Mouse (Mus musculus): Measurements from ENCODE around the gene Rnf141.

Rnf141 gene

GRCm38 (mm10) chr7:110843916-110844874 lies at the start of gene Rnf141:
Rnf141 (minus strand) TSS chr7:110844457.
- peak; percentile 91 for DNase-seq (ENCODE audit: low spot score)

GRCm38 (mm10) chr7:110891501-110891986 lies 47.3 kb upstream of the Rnf141 start:
- DNase-seq (ENCODE audit: low spot score), result peak; percentile 18

GRCm38 (mm10) chr7:110881746-110882333 lies 37.6 kb upstream of the Rnf141 start:
- no peak for DNase-seq (ENCODE audit: low spot score)

- DNase-seq (ENCODE audit: low spot score), result no peak
Observed at GRCm38 (mm10) chr7:110878028-110878427, 33.8 kb upstream of the Rnf141 start.

DNA sequence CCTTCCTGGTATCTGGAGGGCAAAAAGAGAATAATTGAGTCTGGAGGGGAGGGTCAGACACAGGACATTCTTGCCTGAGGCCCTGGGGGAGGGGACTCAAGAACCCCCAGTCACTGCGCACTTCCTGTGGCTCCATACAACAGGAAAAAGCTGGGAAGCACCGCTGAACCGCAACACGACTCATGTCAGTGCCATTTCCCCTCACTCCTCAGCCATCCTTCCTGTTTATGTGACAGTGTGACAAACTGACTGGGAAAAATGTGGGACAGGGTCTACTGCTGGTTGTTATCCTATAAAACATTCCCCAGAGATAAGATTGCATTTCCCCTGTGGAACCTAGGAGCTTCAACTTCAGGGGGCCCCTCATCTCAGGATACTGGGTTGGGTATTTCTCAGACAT lies 32.7 kb upstream of the Rnf141 start:
- no peak for DNase-seq (ENCODE audit: low spot score)

DNA sequence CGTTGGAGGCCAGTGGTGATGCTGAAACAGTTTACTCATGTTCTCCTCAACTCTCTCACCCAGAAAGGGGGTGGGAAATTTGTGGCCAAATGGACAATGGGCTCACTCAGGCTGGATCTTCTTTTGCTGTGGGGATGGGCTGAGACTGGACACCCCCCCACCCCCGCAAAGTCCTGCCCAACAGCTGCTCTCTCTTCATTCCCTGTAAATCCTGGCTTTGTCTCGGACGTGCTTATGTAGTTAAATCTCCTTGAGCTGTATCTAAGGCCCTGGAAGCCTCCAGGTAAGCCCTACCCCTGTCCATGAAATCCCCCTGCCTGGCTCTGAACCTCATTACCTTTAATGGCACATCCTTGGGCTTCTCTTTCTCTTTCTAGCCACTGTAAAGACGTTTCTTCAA lies 24.6 kb upstream of the Rnf141 start:
- DNase-seq (ENCODE audit: low spot score), result no peak

GRCm38 (mm10) chr7:110867116-110867515 lies 22.9 kb upstream of the Rnf141 start:
- no peak for DNase-seq (ENCODE audit: low spot score)

- no peak for DNase-seq (ENCODE audit: low spot score)
Observed at GRCm38 (mm10) chr7:110866021-110866420, 21.8 kb upstream of the Rnf141 start.

GRCm38 (mm10) chr7:110865570-110865969 lies 21.3 kb upstream of the Rnf141 start:
- no peak for DNase-seq (ENCODE audit: low spot score)

DNA sequence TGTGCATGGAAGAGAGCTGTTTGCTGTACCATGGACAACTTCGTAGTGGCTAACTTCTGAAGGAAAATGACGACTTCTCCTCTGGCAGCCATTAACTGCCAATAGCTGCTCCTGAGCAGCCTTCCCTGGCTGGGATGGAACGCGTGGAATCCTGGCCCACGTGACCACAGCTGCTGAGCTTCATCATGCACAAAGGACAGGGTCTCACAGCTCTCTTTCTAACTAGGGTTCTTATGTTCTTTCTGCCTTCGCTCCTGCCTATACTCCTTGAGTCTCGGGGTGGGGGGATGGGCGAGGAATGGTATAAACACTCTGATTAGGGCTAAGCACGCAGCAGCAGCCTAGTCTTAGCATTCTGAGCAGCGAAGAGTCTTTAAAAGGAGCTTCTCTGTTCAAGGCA lies 20.8 kb upstream of the Rnf141 start:
- DNase-seq (ENCODE audit: low spot score), result no peak

DNA sequence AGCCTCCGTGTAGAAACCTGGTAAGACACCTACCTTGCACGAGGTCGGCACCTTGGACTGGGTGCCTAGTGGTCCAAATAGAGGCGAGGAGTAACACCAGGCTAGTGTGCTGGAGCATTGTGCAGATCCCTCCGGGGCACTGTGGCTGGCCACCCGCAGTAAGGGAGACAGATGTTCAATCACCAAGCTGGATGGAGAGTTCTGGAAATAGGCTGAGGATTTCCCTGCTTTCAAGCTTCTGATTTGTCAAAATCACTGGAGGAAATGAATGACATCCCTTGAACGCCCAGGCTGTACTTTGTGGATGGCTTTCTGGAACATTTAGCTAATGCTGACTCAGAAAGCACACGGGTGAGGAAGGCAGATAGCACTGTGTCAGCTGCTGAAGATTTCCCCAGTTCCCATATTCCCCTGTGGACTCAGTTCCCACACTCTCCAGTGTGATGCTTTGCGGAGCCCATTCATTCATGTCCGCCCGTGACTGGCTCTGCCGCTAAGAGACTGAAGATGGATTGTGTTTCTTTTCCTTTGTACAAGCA lies 18.6 kb upstream of the Rnf141 start, which contains the start of gene Lyve1:
Gene Lyve1 (minus strand): TSS at position 489 of the 539 bp plus-strand sequence.
- DNase-seq (ENCODE audit: low spot score), result no peak

GRCm38 (mm10) chr7:110860129-110860528 lies 15.9 kb upstream of the Rnf141 start:
- DNase-seq (ENCODE audit: low spot score), result no peak

DNA sequence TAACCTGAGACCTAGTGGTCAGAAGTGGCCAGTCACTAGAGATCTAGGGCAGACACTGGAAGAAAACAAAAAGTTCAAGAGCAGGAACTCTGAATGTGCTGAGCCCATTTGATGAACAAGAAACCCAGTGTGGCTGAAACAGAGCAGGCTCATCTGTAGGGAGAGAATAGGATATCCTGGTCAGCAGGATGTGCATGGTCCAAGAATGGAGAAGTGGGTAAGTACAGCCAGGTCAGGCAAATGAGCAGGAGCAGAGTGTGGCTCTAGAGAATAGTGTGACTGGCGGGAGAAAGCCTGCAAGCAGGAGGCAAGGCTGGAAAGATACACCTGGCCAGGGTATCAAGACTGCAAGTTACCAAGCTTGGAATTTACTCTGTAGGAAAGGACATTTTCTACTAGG lies 11.3 kb upstream of the Rnf141 start:
- DNase-seq (ENCODE audit: low spot score), result no peak

- no peak for DNase-seq (ENCODE audit: low spot score)
Observed at GRCm38 (mm10) chr7:110854927-110855546, 10.8 kb upstream of the Rnf141 start.

DNA sequence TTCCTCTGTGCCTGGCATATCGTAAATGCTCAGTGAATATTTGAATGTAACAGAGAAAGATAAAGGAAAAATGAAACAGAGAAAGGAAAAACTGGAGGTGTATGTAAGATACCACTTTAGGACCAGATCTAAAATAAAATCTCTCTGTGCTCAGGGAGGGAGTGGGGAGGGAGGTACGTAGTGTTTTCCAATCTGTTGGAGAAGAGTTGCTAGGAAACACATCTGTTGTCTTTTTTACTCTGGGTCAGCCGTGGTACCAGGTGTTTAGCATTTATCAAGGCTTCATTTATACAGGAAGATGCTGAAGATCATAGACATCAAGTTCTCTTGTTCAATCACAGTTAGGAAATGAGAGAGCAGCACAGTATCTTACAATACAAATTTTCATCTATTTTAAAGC lies 10.3 kb upstream of the Rnf141 start:
- DNase-seq (ENCODE audit: low spot score), result no peak

DNA sequence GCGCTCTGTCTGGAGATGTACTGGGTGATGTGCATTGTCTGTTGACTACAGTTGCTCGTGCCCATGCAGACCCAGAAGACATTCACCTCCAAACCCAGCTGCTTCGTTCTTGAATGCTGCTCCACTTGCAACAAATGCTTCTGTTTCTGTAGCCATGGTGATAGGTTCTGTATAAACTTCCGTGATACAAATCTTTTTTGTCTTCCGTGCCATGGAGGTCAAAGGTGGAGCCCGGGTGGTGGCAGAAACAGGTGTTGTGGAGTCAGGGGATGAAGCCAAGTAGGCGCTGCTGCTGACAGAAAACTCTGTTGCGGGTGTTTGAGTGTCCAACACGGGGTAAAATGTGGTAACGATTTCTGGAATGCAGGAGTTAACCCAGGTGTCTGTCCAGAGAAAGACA lies 9.4 kb upstream of the Rnf141 start:
- no peak for DNase-seq (ENCODE audit: low spot score)

DNA sequence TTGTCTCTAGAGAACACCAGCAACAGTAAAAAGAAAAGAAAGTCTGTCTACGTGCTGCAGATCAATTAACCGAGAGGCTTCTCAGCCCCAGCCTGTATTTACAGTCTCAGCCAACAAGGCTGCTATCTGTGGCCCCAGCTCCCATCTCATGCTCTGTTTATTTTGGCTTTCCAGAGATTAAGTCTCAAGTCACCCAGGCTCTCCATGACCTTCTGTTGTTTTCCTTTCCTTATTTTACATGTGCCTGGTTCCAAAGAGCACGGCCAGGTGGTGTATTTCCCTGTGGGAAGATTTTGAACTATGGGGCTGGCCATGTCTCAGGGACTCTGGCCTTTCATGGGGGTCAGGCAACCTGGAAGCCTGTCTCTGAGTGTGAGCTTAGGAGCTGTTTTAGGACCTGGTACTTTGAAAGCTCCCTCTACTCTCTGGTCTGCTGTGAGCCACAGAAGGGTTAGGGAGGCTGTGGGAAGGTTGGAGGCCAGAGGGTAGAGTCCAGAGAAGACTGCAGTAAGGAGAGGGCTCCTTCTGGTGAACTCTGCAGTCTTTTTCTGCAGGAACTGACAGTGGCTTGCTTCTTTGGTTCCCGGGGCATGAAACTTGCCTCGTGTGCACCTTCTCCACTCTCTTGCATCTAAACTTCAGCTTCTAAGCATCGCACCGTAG lies 7.4 kb upstream of the Rnf141 start:
- DNase-seq (ENCODE audit: low spot score), result no peak

DNA sequence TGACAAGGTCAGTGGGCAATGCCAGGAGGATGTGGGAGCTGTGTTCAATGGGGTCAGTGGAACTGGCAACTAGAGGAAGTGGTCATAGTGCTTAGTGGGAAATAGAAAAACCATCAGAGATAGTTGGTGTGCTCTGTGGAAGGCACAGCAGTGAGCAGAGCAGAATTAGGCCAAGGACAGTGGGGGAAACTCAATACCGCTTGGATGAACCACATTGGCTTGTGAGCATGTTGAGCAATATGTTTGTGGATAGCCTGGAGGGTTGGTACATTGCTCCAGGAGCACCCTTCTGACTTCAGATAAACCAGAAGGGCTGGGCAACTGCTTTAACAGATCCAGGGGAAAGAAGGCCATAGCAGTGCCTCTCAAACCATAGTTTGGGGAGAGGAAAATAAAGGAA lies 4.1 kb upstream of the Rnf141 start:
- DNase-seq (ENCODE audit: low spot score), result no peak

DNA sequence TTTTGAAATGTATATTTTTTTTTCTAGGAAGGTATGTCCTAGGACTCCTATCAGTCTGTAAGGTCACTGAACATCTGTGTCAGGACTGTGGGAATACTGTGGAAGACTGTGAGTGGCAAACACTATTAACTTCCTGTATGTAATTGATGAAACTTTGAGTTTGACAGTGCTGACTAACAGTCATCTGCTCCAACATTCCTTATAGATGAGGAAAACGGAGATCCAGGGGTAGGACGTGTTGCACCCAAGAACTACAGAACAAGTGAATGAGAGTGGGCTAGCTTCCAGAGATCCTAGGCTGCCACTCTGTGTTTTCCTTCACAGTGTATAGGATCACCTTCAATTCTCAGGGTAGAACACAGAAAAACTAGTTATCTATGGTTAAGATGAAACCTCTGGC lies 3.1 kb upstream of the Rnf141 start:
- DNase-seq (ENCODE audit: low spot score), result no peak

GRCm38 (mm10) chr7:110840332-110840731 lies 3.9 kb downstream of the Rnf141 start:
- no peak for DNase-seq (ENCODE audit: low spot score)

DNA sequence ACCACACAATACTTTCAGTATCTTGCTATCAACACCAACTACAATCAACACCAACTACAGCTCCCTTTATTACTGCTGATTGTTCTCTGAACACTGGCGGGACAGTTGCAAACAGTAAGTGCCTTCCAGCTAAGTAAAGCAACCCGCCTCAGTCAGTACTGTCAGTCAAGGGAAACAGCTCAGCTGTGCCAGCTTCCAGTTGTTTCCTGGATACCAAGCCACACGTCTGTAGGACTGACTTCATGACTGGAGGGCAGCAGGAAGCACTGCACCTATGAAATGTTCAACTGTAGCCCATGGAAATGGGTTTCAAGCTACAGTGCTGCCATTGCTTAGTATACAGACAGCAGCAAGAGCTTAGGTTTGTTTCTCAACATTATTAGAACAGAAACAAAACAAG lies 9.7 kb downstream of the Rnf141 start:
- DNase-seq (ENCODE audit: low spot score), result no peak

DNA sequence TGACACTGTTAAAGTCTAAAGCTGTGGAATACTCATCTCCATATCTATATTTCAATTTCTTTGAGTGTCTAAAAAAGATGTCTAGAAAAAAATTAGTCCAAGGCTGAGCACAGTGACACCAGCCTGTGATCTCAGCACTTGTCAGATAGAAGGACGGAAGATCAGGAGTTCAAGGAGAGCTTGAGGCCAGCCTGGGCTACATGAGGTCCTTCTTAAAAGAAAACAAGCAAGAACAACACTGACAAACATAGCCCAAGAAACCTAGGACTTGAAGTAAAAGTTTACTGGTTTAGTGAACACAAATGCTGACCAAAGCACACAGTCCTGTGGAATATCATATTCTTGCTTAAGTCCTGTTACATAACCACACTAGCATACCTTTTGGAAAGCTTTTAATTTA lies 10.2 kb downstream of the Rnf141 start:
- no peak for DNase-seq (ENCODE audit: low spot score)

Measured in urinary bladder, postnatal 25 days (tissue).